Mouse (Mus musculus) lung, embryonic 14.5 days (tissue): Measurements from ENCODE around the gene Usb1. TPM values are rescaled to one million over a fixed set of nuclear protein-coding genes. Genes with fewer than 3 reads are reported as not detected.
"Not testable (repeated sequence)": the region's sequence is repeated elsewhere in the genome, so short reads cannot be mapped to it uniquely, and the experiment has no call there.

Source experiments
- ATAC-seq: fragments of 200-750 bp; cut with Nextera tagmentation; 2 replicates; pipeline ENCODE4 v1.8.0; 2017; ENCODE audit warnings: mild to moderate bottlenecking, moderate TSS enrichment, moderate library complexity; ENCODE audit not compliant: insufficient read depth
- DNase-seq: peaks from one replicate; pipeline ENCODE4 v3.0.0-alpha.2; 2015
- H3K27ac ChIP-seq: fragments of 300-500 bp; sonication (generic); 2 replicates; pipeline ENCODE4 v1.5.1; 2014; ENCODE audit warnings: low read depth, mild to moderate bottlenecking, moderate library complexity
- H3K27me3 ChIP-seq: fragments of 300-500 bp; sonication (generic); 2 replicates; pipeline ENCODE4 v1.6.1; 2014; ENCODE audit warnings: low read length, control low read depth; ENCODE audit not compliant: insufficient read depth
- H3K36me3 ChIP-seq: fragments of 300-500 bp; sonication (generic); 2 replicates; pipeline ENCODE4 v1.6.1; 2014; ENCODE audit warnings: control low read depth; ENCODE audit not compliant: insufficient read depth
- H3K4me1 ChIP-seq: fragments of 300-500 bp; sonication (generic); 2 replicates; pipeline ENCODE4 v1.6.1; 2014; ENCODE audit warnings: antibody characterized with exemption, control low read depth; ENCODE audit not compliant: insufficient read depth
- H3K4me2 ChIP-seq: fragments of 300-500 bp; sonication (generic); 2 replicates; pipeline ENCODE4 v1.6.1; 2014; ENCODE audit warnings: mild to moderate bottlenecking
- H3K4me3 ChIP-seq: fragments of 300-500 bp; sonication (generic); 2 replicates; pipeline ENCODE4 v1.5.1; 2014; ENCODE audit warnings: low read depth, low read length
- H3K9ac ChIP-seq: fragments of 300-500 bp; sonication (generic); 2 replicates; pipeline ENCODE4 v1.6.1; 2014
- H3K9me3 ChIP-seq: fragments of 300-500 bp; sonication (generic); 2 replicates; pipeline ENCODE4 v1.6.1; 2016; ENCODE audit warnings: low read depth, low read length, control low read depth
- CTCF ChIP-seq: IDR thresholded peaks from 2 replicates; pipeline ENCODE4 v1.5.1; 2016; ENCODE audit warnings: antibody characterized with exemption, low read depth
- WGBS: fragments of 180-500 bp; shearing (Covaris S2); extraction: QIAGEN DNeasy Blood & Tissue Kit; methylation state at CpG from one replicate; pipeline ENCODE4 v1.1.7; 2014; 5-methylcytosine and 5-hydroxymethylcytosine counted together
- polyA plus RNA-seq: library from polyadenylated mRNA; unstranded; fragments of >200 nt; fragmentation: Nextera tagmentation; extraction: Ambion mirVana; gene quantifications from 2 replicates; pipeline ENCODE4 v1.2.1, GENCODE M21; 2014

Usb1 gene
- polyA plus RNA-seq, 1 experiment from 2014 or later: 34.0 TPM

- no peak overlapping the region for H3K9ac ChIP-seq
- H3K4me3 ChIP-seq: no peak overlapping the region
- DNase-seq: no peak
- no peak for TF ChIP-seq CTCF
- no peak for ATAC-seq
- 76% methylated on average over 12 of the region's 12 CpGs for WGBS
- H3K27ac ChIP-seq: 0 out of 2 replicates have a peak overlapping the region, but pooled peaks have one; percentile 80
- H3K27me3 ChIP-seq: no peaks in the 10 kb centered on the region
- no peaks in the 10 kb centered on the region for H3K9me3 ChIP-seq
- H3K4me2 ChIP-seq: no peak overlapping the region
- H3K36me3 ChIP-seq: peaks cover 10% of the 10 kb centered on the region; the same call in 1 of the 2 replicates
- H3K4me1 ChIP-seq: peaks cover 12% of the 10 kb centered on the region
These were observed 44.4 kb downstream of the Usb1 start for GRCm38 (mm10) chr8:95376309-95376999.

DNA sequence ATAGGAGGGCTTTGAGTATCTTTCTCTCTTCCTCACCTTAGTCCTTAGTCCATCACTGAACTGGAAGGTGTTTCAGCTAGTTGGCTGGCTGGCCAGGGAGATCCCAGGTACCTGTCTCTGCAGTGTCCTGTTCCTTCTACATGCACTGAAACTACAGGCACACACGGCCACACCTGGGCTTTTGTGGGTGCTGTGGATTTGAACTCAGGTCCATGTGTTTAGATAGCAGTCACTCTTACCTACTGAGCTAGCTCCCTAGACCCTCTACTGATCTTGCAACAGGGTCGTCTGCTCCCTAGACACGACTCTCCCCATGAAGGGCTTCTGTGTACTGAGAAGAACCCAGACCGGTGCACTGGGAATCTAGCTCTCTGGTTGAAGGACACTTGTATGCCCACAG, 45.0 kb downstream of the Usb1 start:
- no peak overlapping the region for H3K9ac ChIP-seq
- H3K4me1 ChIP-seq: peaks cover 12% of the 10 kb centered on the region
- WGBS: 60% methylated on average over 4 of the region's 4 CpGs
- no peak overlapping the region; the same call in 1 of the 2 replicates for H3K4me2 ChIP-seq
- DNase-seq (no peak), ATAC-seq (no peak)
- peak overlapping the region; percentile 80 for H3K27ac ChIP-seq
- no peaks in the 10 kb centered on the region for H3K27me3 ChIP-seq
- no peak for TF ChIP-seq CTCF
- no peak overlapping the region for H3K4me3 ChIP-seq
- H3K9me3 ChIP-seq: no peaks in the 10 kb centered on the region
- peaks cover 3% of the 10 kb centered on the region; the same call in 1 of the 2 replicates for H3K36me3 ChIP-seq

GRCm38 (mm10) chr8:95377863-95378291, 45.8 kb downstream of the Usb1 start:
- TF ChIP-seq CTCF: no peak
- Histone ChIP-seq H3K27ac (peak overlapping the region; percentile 80), H3K4me1 (peaks cover 12% of the 10 kb centered on the region), H3K9me3 (no peaks in the 10 kb centered on the region), H3K36me3 (no peaks in the 10 kb centered on the region), H3K4me3 (no peak overlapping the region), H3K4me2 (peak overlapping the region; percentile 23), H3K9ac (no peak overlapping the region), H3K27me3 (no peaks in the 10 kb centered on the region)
- DNase-seq (peak; percentile 77), ATAC-seq (peak; percentile 85)
- WGBS: 10% methylated on average over 7 of the region's 7 CpGs

DNA sequence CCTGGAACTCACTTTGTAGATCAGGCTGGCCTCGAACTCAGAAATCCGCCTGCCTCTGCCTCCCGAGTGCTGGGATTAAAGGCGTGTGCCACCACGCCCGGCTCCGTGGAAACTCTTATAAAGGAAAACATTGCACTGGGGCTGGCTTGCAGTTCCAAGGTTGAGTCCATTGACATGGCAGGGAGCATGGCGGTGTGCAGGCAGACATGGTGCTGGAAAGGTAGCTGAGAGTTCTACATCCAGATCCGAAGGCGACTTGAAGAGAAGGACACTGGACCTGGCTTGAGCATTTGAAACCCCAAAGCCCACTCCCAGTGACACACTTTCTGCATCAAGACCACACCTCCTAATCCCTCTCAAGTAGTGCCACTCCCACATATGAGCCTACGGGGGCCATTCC, 46.8 kb downstream of the Usb1 start:
- not testable (repeated sequence) for H3K36me3 ChIP-seq, H3K9me3 ChIP-seq, H3K9ac ChIP-seq, H3K27me3 ChIP-seq, H3K27ac ChIP-seq, H3K4me3 ChIP-seq, DNase-seq, H3K4me2 ChIP-seq, ATAC-seq
- WGBS: 91% methylated on average over 11 of the region's 11 CpGs
- H3K4me1 ChIP-seq: peaks cover 12% of the 10 kb centered on the region

DNA sequence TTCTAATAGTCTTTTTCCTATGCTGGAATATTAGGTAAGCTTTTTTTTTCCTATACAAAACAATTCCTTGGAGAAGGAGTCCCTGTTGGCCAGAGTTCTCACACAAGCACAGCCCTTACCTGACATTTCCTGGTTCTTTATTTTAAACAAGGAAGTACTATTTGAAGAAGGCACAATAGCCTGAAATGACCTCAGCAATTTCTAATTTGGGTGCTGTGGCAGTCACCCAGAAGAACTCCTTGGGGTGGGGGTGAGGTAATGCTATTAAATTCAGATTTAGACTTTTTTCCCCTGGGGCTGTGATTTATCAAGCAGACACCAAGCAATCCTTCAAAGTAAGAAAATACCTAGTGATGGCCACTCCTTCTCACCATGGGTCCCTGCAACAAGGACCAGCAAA, 48.9 kb downstream of the Usb1 start:
- DNase-seq: no peak

GRCm38 (mm10) chr8:95381595-95381994, 49.5 kb downstream of the Usb1 start:
- WGBS: 63% methylated on average over 3 of the region's 3 CpGs
- Histone ChIP-seq H3K27ac (no peak overlapping the region), H3K4me3 (no peak overlapping the region), H3K4me1 (peaks cover 12% of the 10 kb centered on the region), H3K36me3 (no peaks in the 10 kb centered on the region), H3K4me2 (no peak overlapping the region), H3K27me3 (no peaks in the 10 kb centered on the region), H3K9me3 (no peaks in the 10 kb centered on the region), H3K9ac (no peak overlapping the region)
- TF ChIP-seq CTCF: no peak
- ATAC-seq: no peak
- no peak for DNase-seq

More for the DNA sequence above, 48.9 kb downstream of the Usb1 start:
- Histone ChIP-seq H3K9ac (no peak overlapping the region), H3K4me1 (peaks cover 12% of the 10 kb centered on the region), H3K9me3 (no peaks in the 10 kb centered on the region), H3K27ac (no peak overlapping the region), H3K27me3 (no peaks in the 10 kb centered on the region), H3K4me3 (no peak overlapping the region), H3K36me3 (no peaks in the 10 kb centered on the region), H3K4me2 (no peak overlapping the region)
- no peak for TF ChIP-seq CTCF
- ATAC-seq: no peak

DNA sequence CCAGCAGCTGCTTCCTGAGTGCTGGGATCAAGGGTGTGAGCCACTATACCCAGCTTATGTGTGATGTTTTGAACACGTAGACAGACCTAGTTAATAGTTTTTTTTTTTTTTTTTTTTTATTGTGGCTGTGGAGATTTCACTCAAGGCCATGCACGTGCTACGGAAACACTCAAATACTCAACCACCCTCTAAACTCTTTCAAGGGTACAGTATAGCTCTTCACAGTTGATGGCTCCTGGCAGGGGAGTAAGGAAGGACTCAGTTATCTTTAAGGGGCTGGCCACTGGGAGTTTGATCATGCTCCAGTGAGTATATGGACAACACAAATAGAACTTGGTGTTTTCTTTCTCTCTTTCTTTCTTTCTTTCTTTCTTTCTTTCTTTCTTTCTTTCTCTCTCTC, 52.4 kb downstream of the Usb1 start:
- no peak for TF ChIP-seq CTCF
- no peak overlapping the region for H3K4me2 ChIP-seq
- no peak for ATAC-seq
- no peak overlapping the region for H3K9ac ChIP-seq
- no peak for DNase-seq
- H3K4me1 ChIP-seq: no peaks in the 10 kb centered on the region
- no peak overlapping the region for H3K4me3 ChIP-seq
- no peaks in the 10 kb centered on the region for H3K27me3 ChIP-seq
- no peak overlapping the region for H3K27ac ChIP-seq
- H3K36me3 ChIP-seq: no peaks in the 10 kb centered on the region
- H3K9me3 ChIP-seq: no peaks in the 10 kb centered on the region
- WGBS: 65% methylated on average over 3 of the region's 3 CpGs
